ENCODE assay signal across 8 mouse cellular contexts in genomic region chr3:104700751-104701335, GRCm38 (mm10).
DNase-seq lines count a peak whose midpoint lies in the region; ATAC-seq and TF ChIP-seq lines count a peak whose summit lies in the region.

No protein-coding gene starts in this region.

- H3K79me3 ChIP-seq in C2C12 (ENCODE audit: low read depth), result no peaks in the 10 kb centered on the region

- H3K4me1 ChIP-seq in heart, embryonic 16.5 days (ENCODE audit: control insufficient read depth, insufficient read depth, low read length), result no peaks in the 10 kb centered on the region
- no peaks in the 10 kb centered on the region for H3K4me1 ChIP-seq in liver, embryonic 14.5 days (replicated peaks; ENCODE audit: control insufficient read depth in 2 of 2, insufficient read depth in 2 of 2, low read length in 1 of 2)
- H3K4me1 ChIP-seq in neural tube, embryonic 11.5 days (ENCODE audit: control insufficient read depth, insufficient read depth, low read length), result no peaks in the 10 kb centered on the region
- H3K4me1 ChIP-seq in stomach, embryonic 15.5 days, result no peaks in the 10 kb centered on the region

- no peaks in the 10 kb centered on the region for H3K27me3 ChIP-seq in C2C12 (ENCODE audit: control insufficient read depth, insufficient read depth, insufficient read length)
- H3K27me3 ChIP-seq in heart, embryonic 16.5 days (ENCODE audit: control insufficient read depth, insufficient read depth, low read length), result no peaks in the 10 kb centered on the region
- H3K27me3 ChIP-seq in liver, embryonic 14.5 days (ENCODE audit: control insufficient read depth, insufficient read depth, low read length), result no peaks in the 10 kb centered on the region
- no peaks in the 10 kb centered on the region for H3K27me3 ChIP-seq in neural tube, embryonic 11.5 days (ENCODE audit: control insufficient read depth, insufficient read depth, low read length)
- H3K27me3 ChIP-seq in stomach, embryonic 15.5 days (replicated peaks), result no peaks in the 10 kb centered on the region

- ATAC-seq in erythroid progenitor cell, adult 5-6 weeks (replicated peaks; ENCODE audit: low FRiP score, poor library complexity, severe bottlenecking), result peak; percentile 92
- peak; percentile 78 for ATAC-seq in heart, embryonic 16.5 days (replicated peaks; ENCODE audit: extremely low read depth, insufficient read depth, low FRiP score)
- ATAC-seq in liver, embryonic 14.5 days (ENCODE audit: insufficient read depth), result peak; percentile 63; the same call in 1 of the 2 replicates
- ATAC-seq in neural tube, embryonic 11.5 days (ENCODE audit: insufficient read depth, low FRiP score, low TSS enrichment), result peak; percentile 61; the same call in 1 of the 2 replicates
- peak; percentile 79 for ATAC-seq in stomach, embryonic 15.5 days (ENCODE audit: insufficient read depth, low FRiP score, low read depth)

- no peak overlapping the region for H3ac ChIP-seq in C2C12 (ENCODE audit: control insufficient read depth, insufficient read length, low read depth)

- TF ChIP-seq EP300 in liver, embryonic 14.5 days (IDR thresholded peaks at IDR 0.05; ENCODE audit: low read depth), result no peak

- H3K9ac ChIP-seq in heart, embryonic 16.5 days (ENCODE audit: low read length), result no peak overlapping the region
- no peak overlapping the region for H3K9ac ChIP-seq in liver, embryonic 14.5 days (replicated peaks)
- H3K9ac ChIP-seq in neural tube, embryonic 11.5 days (ENCODE audit: low read length), result no peak overlapping the region
- H3K9ac ChIP-seq in stomach, embryonic 15.5 days, result no peak overlapping the region

- H3K36me3 ChIP-seq in C2C12 (ENCODE audit: control insufficient read depth, insufficient read depth), result no peaks in the 10 kb centered on the region
- H3K36me3 ChIP-seq in heart, embryonic 16.5 days (ENCODE audit: control insufficient read depth, insufficient read depth), result no peaks in the 10 kb centered on the region
- no peaks in the 10 kb centered on the region for H3K36me3 ChIP-seq in liver, embryonic 14.5 days (replicated peaks; ENCODE audit: control insufficient read depth, insufficient read depth, low read depth)
- no peaks in the 10 kb centered on the region for H3K36me3 ChIP-seq in neural tube, embryonic 11.5 days (ENCODE audit: control insufficient read depth, insufficient read depth, low read length)
- no peaks in the 10 kb centered on the region for H3K36me3 ChIP-seq in stomach, embryonic 15.5 days

- no peak for TF ChIP-seq POLR2A in brain, embryonic 14.5 days (IDR thresholded peaks at IDR 0.05; ENCODE audit: borderline replicate concordance, extremely low read depth, insufficient read depth, insufficient read length, poor library complexity, severe bottlenecking)

- peak; percentile 84 for DNase-seq in brain, embryonic 14.5 days (ENCODE audit: low read depth)
- peak; percentile 84 for DNase-seq in kidney, postnatal 14 days
- DNase-seq in liver, embryonic 14.5 days (ENCODE audit: low read depth in 3 of 3, low spot score in 3 of 3), result peak; percentile 56 to 60 (median 59)
- peak; percentile 90 for DNase-seq in neural tube, embryonic 11.5 days (ENCODE audit: low spot score)

- H3K27ac ChIP-seq in heart, embryonic 16.5 days (ENCODE audit: low read length), result no peak overlapping the region
- no peak overlapping the region for H3K27ac ChIP-seq in liver, embryonic 14.5 days
- no peak overlapping the region for H3K27ac ChIP-seq in neural tube, embryonic 11.5 days (ENCODE audit: low read depth, low read length)
- H3K27ac ChIP-seq in stomach, embryonic 15.5 days, result no peak overlapping the region

- H3K4me2 ChIP-seq in heart, embryonic 16.5 days (ENCODE audit: low read depth, low read length), result 0 out of 2 replicates have a peak overlapping the region, but pooled peaks have one; percentile 19
- no peak overlapping the region for H3K4me2 ChIP-seq in liver, embryonic 14.5 days (ENCODE audit: low read depth)
- H3K4me2 ChIP-seq in neural tube, embryonic 11.5 days (ENCODE audit: low read depth), result no peak overlapping the region
- H3K4me2 ChIP-seq in stomach, embryonic 15.5 days, result no peak overlapping the region

- H3K9me3 ChIP-seq in heart, embryonic 16.5 days (replicated peaks; ENCODE audit: control insufficient read depth, low read length), result no peaks in the 10 kb centered on the region
- no peaks in the 10 kb centered on the region for H3K9me3 ChIP-seq in liver, embryonic 14.5 days (ENCODE audit: control insufficient read depth, low read length)
- no peaks in the 10 kb centered on the region for H3K9me3 ChIP-seq in neural tube, embryonic 11.5 days (ENCODE audit: control insufficient read depth, low read length)
- no peaks in the 10 kb centered on the region for H3K9me3 ChIP-seq in stomach, embryonic 15.5 days

- peak; percentile 89 for TF ChIP-seq CTCF in C2C12 (IDR thresholded peaks at IDR 0.05; ENCODE audit: control insufficient read depth, insufficient read depth, insufficient read length)
- TF ChIP-seq CTCF in brain, embryonic 14.5 days (IDR thresholded peaks at IDR 0.05; ENCODE audit: borderline replicate concordance, extremely low read depth, insufficient read depth, insufficient read length), result peak; percentile 86
- TF ChIP-seq CTCF in liver, embryonic 14.5 days (IDR thresholded peaks at IDR 0.05; ENCODE audit: low read depth), result peak; percentile 93

- 6% methylated on average over 23 of the region's 23 CpGs for WGBS in heart, embryonic 16.5 days
- WGBS in liver, embryonic 14.5 days (ENCODE audit: insufficient replicate concordance), result 5% methylated on average over 23 of the region's 23 CpGs
- 5% methylated on average over 23 of the region's 23 CpGs for WGBS in neural tube, embryonic 11.5 days
- 5% methylated on average over 23 of the region's 23 CpGs for WGBS in stomach, embryonic 15.5 days

- no peaks in the 10 kb centered on the region for H3K79me2 ChIP-seq in C2C12 (ENCODE audit: control insufficient read depth, insufficient read depth)

- H3K4me3 ChIP-seq in C2C12 (ENCODE audit: insufficient read depth, poor library complexity, severe bottlenecking), result no peak overlapping the region
- no peak overlapping the region for H3K4me3 ChIP-seq in heart, embryonic 16.5 days (ENCODE audit: low read length)
- no peak overlapping the region for H3K4me3 ChIP-seq in liver, embryonic 14.5 days (ENCODE audit: insufficient read depth in 1 of 2, low read depth in 2 of 2, low read length in 2 of 2)
- no peak overlapping the region for H3K4me3 ChIP-seq in neural tube, embryonic 11.5 days (ENCODE audit: low read depth, low read length)
- H3K4me3 ChIP-seq in stomach, embryonic 15.5 days (replicated peaks), result no peak overlapping the region

TF ChIP-seq in C2C12, 6 proteins besides CTCF, POLR2A, EP300 and RAD21:
- no peak for TF ChIP-seq CEBPB (IDR thresholded peaks at IDR 0.05; ENCODE audit: low read depth)
- TF ChIP-seq MAX (IDR thresholded peaks at IDR 0.05), result peak; percentile 21
